Mouse (Mus musculus): ENCODE results near the gene Fzd4. TPM values are rescaled to one million over a fixed set of nuclear protein-coding genes. Genes with fewer than 3 reads are reported as not detected.

Gene Fzd4
- 1 to 10 TPM in 1 of 26 experiments, under 1 TPM in 5, not detected in 20; 0.12 to 1.7 (median 0.16) TPM for total RNA-seq (2018; cell fraction: chromatin; rRNA removed)
- under 1 TPM; 0.03 to 0.29 (median 0.10) TPM for total RNA-seq (2018; cell fraction: cytosol; rRNA removed)
- under 1 TPM in 20 of 26 experiments, not detected in 6; 0.07 to 0.35 (median 0.19) TPM for total RNA-seq (2018; cell fraction: nucleus; rRNA removed)
- 0.08 to 0.23 TPM (median 0.09 TPM) in 3 replicates for polyA plus RNA-seq (2018)

DNA sequence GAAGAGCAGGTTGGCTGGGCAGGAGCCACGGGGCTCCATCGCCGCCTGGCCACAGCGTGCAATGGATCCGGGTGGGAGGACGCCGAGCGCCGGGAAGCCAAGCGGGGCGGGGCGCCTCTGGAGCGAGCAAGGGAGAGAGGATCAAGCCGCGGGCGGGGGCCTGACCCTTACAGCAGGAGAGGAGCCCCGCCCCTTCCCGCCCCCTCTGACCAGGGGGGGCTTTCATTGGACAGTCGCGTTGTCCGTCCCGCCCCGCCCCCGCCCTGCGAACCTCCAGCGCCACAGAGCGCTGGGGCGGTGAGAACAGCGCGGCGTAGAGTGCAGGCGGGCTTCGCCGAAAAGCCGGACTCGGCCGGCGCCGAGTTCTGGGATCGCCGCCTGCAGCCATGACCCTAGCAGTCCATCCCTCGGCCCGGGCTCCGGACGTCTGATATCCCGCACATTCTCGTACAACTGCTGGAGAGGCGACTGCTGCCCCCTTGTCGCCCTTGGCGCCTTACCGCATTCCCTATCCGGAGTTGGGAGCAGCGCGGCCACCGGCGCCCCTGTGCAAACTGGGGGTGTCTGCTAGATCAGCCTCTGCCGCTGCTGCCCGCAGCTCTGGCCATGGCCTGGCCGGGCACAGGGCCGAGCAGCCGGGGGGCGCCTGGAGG is at the start of gene Fzd4, which contains the start of gene Tmem135:
Gene Fzd4 (plus strand): TSS at position 275 of the 653 bp plus-strand sequence.
Gene Tmem135 (minus strand): TSS at position 142 of the 653 bp plus-strand sequence.
- H3K27ac ChIP-seq, result no peak within 1 kb of the TSS
- no peaks in the 10 kb centered on the region for H3K79me2 ChIP-seq (ENCODE audit: inconsistent target)
- H3K4me3 ChIP-seq (ENCODE audit: inconsistent target), result peak within 1 kb of the TSS; percentile 45
- WGBS (ENCODE audit: missing documents), result 1% methylated on average over 43 of the region's 62 CpGs
- H3K36me3 ChIP-seq (ENCODE audit: inconsistent target), result no peaks in the 10 kb centered on the region

GRCm38 (mm10) chr7:89355519-89356255 is 48.5 kb upstream of the Fzd4 start:
- no peaks in the 10 kb centered on the region for H3K79me2 ChIP-seq (ENCODE audit: inconsistent target)
- no peaks in the 10 kb centered on the region for H3K36me3 ChIP-seq (ENCODE audit: inconsistent target)
- H3K4me3 ChIP-seq (ENCODE audit: inconsistent target), result no peak overlapping the region
- H3K27ac ChIP-seq, result no peak overlapping the region
- 88% methylated on average over 7 of the region's 8 CpGs for WGBS (ENCODE audit: missing documents)

DNA sequence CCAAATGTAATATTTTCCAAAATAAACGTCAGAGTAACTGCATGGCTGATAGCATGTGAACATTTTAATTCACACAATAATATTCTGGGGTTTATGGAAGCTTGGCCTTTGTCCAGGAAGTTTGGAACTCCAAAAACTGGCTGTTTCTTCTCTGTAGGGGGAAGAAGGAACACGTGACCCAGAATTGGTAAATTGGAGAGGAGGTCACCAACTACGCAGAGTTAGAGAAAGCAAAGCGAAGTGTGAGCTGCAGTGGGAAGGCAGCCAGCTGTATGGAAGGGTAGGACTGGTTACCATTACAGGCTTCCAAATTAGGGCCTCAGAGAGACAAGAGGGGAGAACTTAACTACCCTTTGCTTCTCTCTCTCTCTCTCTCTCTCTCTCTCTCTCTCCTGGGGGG is 47.8 kb upstream of the Fzd4 start:
- Histone ChIP-seq H3K36me3 (ENCODE audit: inconsistent target) (no peaks in the 10 kb centered on the region), H3K27ac (no peak overlapping the region), H3K79me2 (ENCODE audit: inconsistent target) (no peaks in the 10 kb centered on the region), H3K4me3 (ENCODE audit: inconsistent target) (no peak overlapping the region)
- 87% methylated on average over 4 of the region's 4 CpGs for WGBS (ENCODE audit: missing documents)

- Histone ChIP-seq H3K4me3 (ENCODE audit: inconsistent target) (no peak overlapping the region), H3K36me3 (ENCODE audit: inconsistent target) (no peaks in the 10 kb centered on the region), H3K27ac (no peak overlapping the region), H3K79me2 (ENCODE audit: inconsistent target) (no peaks in the 10 kb centered on the region)
- 87% methylated on average over 5 of the region's 5 CpGs for WGBS (ENCODE audit: missing documents)
Measured at GRCm38 (mm10) chr7:89363975-89364374, 40.2 kb upstream of the Fzd4 start.

- WGBS (ENCODE audit: missing documents), result 94% methylated on average over 10 of the region's 10 CpGs
- no peak overlapping the region for H3K27ac ChIP-seq
- no peaks in the 10 kb centered on the region for H3K36me3 ChIP-seq (ENCODE audit: inconsistent target)
- H3K4me3 ChIP-seq (ENCODE audit: inconsistent target), result no peak overlapping the region
- no peaks in the 10 kb centered on the region for H3K79me2 ChIP-seq (ENCODE audit: inconsistent target)
Measured at GRCm38 (mm10) chr7:89365135-89365880, 38.8 kb upstream of the Fzd4 start.

GRCm38 (mm10) chr7:89367643-89368042 is 36.5 kb upstream of the Fzd4 start:
- Histone ChIP-seq H3K79me2 (ENCODE audit: inconsistent target) (no peaks in the 10 kb centered on the region), H3K36me3 (ENCODE audit: inconsistent target) (no peaks in the 10 kb centered on the region), H3K27ac (no peak overlapping the region), H3K4me3 (ENCODE audit: inconsistent target) (no peak overlapping the region)
- WGBS (ENCODE audit: missing documents), result 81% methylated on average over 2 of the region's 3 CpGs

DNA sequence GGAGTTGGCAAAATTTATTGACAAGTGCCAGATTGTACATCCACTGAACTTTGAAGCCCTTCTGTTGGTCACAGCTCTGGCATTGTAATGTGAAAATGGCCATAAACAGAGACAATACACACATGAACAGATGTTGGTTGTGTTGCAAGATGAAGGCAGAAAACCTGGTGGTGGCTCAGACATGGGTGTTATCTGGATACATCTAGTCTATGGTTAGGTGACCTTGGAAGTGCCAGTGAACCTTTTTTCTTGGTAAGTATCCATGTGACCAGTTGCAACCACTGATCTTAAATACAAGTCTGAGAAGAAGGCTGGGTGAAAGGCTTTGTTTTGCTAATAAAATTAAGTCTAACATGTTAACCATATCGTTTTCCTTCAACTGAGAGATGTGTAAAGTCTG is 34.1 kb upstream of the Fzd4 start:
- H3K27ac ChIP-seq, result no peak overlapping the region
- no peaks in the 10 kb centered on the region for H3K79me2 ChIP-seq (ENCODE audit: inconsistent target)
- no peaks in the 10 kb centered on the region for H3K36me3 ChIP-seq (ENCODE audit: inconsistent target)
- H3K4me3 ChIP-seq (ENCODE audit: inconsistent target), result no peak overlapping the region
- 100% methylated on average over 1 of the region's 1 CpGs for WGBS (ENCODE audit: missing documents)

DNA sequence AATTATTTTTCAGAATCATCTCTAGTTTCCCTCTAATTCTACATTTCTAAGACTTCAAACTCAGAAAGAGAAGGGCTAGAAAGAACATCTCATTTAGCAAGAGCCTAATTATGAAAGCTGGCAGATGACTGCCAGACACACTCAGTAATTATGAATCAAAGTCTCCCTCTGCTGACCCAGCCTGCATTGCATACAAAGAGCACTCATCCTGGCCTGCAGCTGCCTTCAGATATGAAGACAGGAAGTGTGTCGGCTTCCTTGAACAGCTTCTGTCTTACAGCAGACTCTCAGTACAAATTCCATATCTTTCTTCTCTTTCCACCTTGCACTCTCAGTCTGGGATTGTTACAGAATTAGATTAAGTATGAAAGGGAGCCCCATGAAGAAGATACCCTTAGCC is 33.2 kb upstream of the Fzd4 start:
- WGBS (ENCODE audit: missing documents), result 0% methylated on average over 1 of the region's 1 CpGs
- no peak overlapping the region for H3K27ac ChIP-seq
- H3K4me3 ChIP-seq (ENCODE audit: inconsistent target), result no peak overlapping the region
- H3K79me2 ChIP-seq (ENCODE audit: inconsistent target), result no peaks in the 10 kb centered on the region
- H3K36me3 ChIP-seq (ENCODE audit: inconsistent target), result no peaks in the 10 kb centered on the region

GRCm38 (mm10) chr7:89371623-89372295 is 32.4 kb upstream of the Fzd4 start:
- Histone ChIP-seq H3K79me2 (ENCODE audit: inconsistent target) (no peaks in the 10 kb centered on the region), H3K27ac (no peak overlapping the region), H3K4me3 (ENCODE audit: inconsistent target) (no peak overlapping the region), H3K36me3 (ENCODE audit: inconsistent target) (no peaks in the 10 kb centered on the region)
- WGBS (ENCODE audit: missing documents), result 60% methylated on average over 6 of the region's 6 CpGs

DNA sequence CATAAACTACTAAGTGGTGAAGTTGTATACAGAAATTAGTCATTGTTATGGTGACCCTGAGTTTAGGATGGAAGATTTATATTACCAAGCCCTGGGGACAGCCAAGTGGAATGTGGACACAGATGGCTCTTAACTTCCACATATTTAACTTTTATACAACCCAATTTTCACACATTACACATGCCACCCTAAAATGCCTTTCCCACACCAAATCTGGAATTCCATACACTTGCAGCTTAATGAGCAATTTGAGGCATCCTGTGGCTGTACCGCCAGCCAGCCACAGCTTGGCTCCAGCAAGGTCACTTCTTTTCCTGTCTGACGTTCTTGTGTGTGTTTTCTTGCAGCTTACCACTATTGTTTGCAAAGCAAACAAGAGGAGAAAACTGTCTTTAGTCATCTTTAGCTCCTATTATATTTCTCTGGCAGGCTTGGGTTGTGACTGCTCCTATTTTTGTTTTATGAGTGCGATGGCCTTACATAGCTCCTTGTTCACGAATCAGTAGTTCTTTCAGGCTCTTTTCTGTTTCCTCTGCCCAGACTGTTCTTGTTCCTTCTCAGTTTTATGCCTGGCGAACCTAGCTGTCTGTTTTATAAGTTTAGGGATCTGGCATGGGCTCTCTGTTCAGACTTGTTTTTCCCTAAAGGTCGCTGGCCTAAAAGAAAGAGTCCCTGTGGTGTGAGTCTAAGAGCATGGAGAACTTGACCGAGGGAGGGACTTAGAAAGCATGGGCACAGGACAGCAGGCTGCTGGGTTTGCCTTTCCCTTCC is 23.0 kb upstream of the Fzd4 start:
- H3K79me2 ChIP-seq (ENCODE audit: inconsistent target), result no peaks in the 10 kb centered on the region
- no peaks in the 10 kb centered on the region for H3K36me3 ChIP-seq (ENCODE audit: inconsistent target)
- 80% methylated on average over 7 of the region's 7 CpGs for WGBS (ENCODE audit: missing documents)
- H3K27ac ChIP-seq, result no peak overlapping the region
- H3K4me3 ChIP-seq (ENCODE audit: inconsistent target), result no peak overlapping the region

- Histone ChIP-seq H3K36me3 (ENCODE audit: inconsistent target) (no peaks in the 10 kb centered on the region), H3K27ac (no peak overlapping the region), H3K4me3 (ENCODE audit: inconsistent target) (no peak overlapping the region), H3K79me2 (ENCODE audit: inconsistent target) (no peaks in the 10 kb centered on the region)
- WGBS (ENCODE audit: missing documents), result 75% methylated on average over 3 of the region's 3 CpGs
Measured at GRCm38 (mm10) chr7:89382892-89383291, 21.3 kb upstream of the Fzd4 start.

- WGBS (ENCODE audit: missing documents), result 94% methylated on average over 3 of the region's 3 CpGs
- H3K4me3 ChIP-seq (ENCODE audit: inconsistent target), result no peak overlapping the region
- no peak overlapping the region for H3K27ac ChIP-seq
- H3K36me3 ChIP-seq (ENCODE audit: inconsistent target), result no peaks in the 10 kb centered on the region
- H3K79me2 ChIP-seq (ENCODE audit: inconsistent target), result no peaks in the 10 kb centered on the region
Measured at GRCm38 (mm10) chr7:89388981-89389380, 15.2 kb upstream of the Fzd4 start.

DNA sequence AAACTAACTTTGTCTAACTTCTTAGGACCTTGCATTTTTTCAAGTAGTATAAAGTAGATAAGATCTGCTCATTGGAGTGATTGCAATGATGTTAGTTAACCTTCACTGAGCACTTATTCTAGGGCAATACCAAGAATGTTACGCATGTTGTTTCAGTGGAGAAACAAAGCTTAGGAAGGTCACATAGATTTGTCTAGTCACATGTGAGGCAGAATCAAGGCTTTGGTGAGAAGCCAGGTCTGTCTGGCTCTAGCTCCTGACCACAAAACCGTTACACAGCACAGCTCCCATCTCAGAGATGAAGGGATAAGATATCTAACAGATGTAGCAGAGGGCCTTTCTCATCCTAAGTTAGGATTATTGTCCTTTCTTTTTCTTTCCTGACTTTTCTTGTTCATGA is 13.5 kb upstream of the Fzd4 start:
- WGBS (ENCODE audit: missing documents), result 52% methylated on average over 2 of the region's 2 CpGs
- Histone ChIP-seq H3K27ac (no peak overlapping the region), H3K79me2 (ENCODE audit: inconsistent target) (no peaks in the 10 kb centered on the region), H3K36me3 (ENCODE audit: inconsistent target) (no peaks in the 10 kb centered on the region), H3K4me3 (ENCODE audit: inconsistent target) (no peak overlapping the region)

Data from macrophage (primary cell).